Mouse (Mus musculus): ENCODE results near the gene Nol6.

GRCm38 (mm10) chr4:41153146-41153545 lies 28.9 kb upstream of the Nol6 start:
- no peak for TF ChIP-seq CTCF (IDR thresholded peaks at IDR 0.05; ENCODE audit: borderline replicate concordance, control insufficient read depth, extremely low read depth, insufficient read depth, low read length, poor library complexity)
- no peak for TF ChIP-seq POLR2A (IDR thresholded peaks at IDR 0.05; ENCODE audit: control insufficient read depth, extremely low read depth, insufficient read depth, low read length, poor library complexity)
